Mouse (Mus musculus) lung, adult 2 months (tissue): ENCODE data around the gene Ncan. TPM values are rescaled to one million over a fixed set of nuclear protein-coding genes. Genes with fewer than 3 reads are reported as not detected.

Experiments
- DNase-seq: peaks from one replicate; pipeline ENCODE4 v3.0.0; 2022
- H3K4me1 ChIP-seq: fragments of 200-500 bp; 2 replicates; pipeline ENCODE4 v1.6.1; 2011; ENCODE audit warnings: low read length; ENCODE audit not compliant: control insufficient read depth, insufficient read depth
- H3K4me3 ChIP-seq: fragments of 200-500 bp; replicated peaks from 2 replicates; pipeline ENCODE3; 2011; ENCODE audit warnings: low read depth, mild to moderate bottlenecking, control low read depth, low read length; ENCODE audit errors: extremely low read depth
- CTCF ChIP-seq: fragments of 200-500 bp; IDR thresholded peaks from 2 replicates; pipeline ENCODE4 v1.5.1; 2011; ENCODE audit warnings: mild to moderate bottlenecking, low read length, control low read depth; ENCODE audit not compliant: insufficient read depth
- POLR2A ChIP-seq: fragments of 200-500 bp; IDR thresholded peaks from 2 replicates; pipeline ENCODE4 v1.6.1; 2011; ENCODE audit warnings: low read depth, mild to moderate bottlenecking, control low read depth, low read length, borderline replicate concordance; ENCODE audit errors: extremely low read depth
- WGBS: fragments of 180-500 bp; shearing (Covaris S2); methylation state at CpG from one replicate; pipeline ENCODE4 v1.1.7; 2018; 5-methylcytosine and 5-hydroxymethylcytosine counted together
- polyA plus RNA-seq: library from polyadenylated mRNA; depleted of rRNA; stranded (reverse); fragments of >200 nt; gene quantifications from 2 replicates; pipeline ENCODE4 v1.2.3, GENCODE M21; 2012

The Ncan gene
- polyA plus RNA-seq, 1 experiment: 0.15 TPM

- 4% methylated on average over 56 of the region's 56 CpGs for WGBS
- peaks cover 7% of the 10 kb centered on the region; the same call in 1 of the 2 replicates for H3K4me1 ChIP-seq
- H3K4me3 ChIP-seq: no peak overlapping the region
- TF ChIP-seq CTCF (peak; percentile 51), POLR2A (no peak)
- no peak for DNase-seq
Observed at GRCm38 (mm10) chr8:70087836-70088650, 32.6 kb downstream of the Ncan start.

GRCm38 (mm10) chr8:70087237-70087636, 33.4 kb downstream of the Ncan start:
- Histone ChIP-seq H3K4me1 (peaks cover 7% of the 10 kb centered on the region; the same call in 1 of the 2 replicates), H3K4me3 (no peak overlapping the region)
- TF ChIP-seq CTCF (no peak), POLR2A (no peak)
- 6% methylated on average over 7 of the region's 7 CpGs for WGBS
- DNase-seq: no peak

GRCm38 (mm10) chr8:70086151-70086550, 34.5 kb downstream of the Ncan start:
- TF ChIP-seq POLR2A: no peak
- TF ChIP-seq CTCF: no peak
- no peak overlapping the region for H3K4me3 ChIP-seq
- H3K4me1 ChIP-seq: peaks cover 7% of the 10 kb centered on the region; the same call in 1 of the 2 replicates
- DNase-seq: no peak
- WGBS: 26% methylated on average over 1 of the region's 1 CpGs

- no peak for DNase-seq
- H3K4me3 ChIP-seq: no peak overlapping the region
- H3K4me1 ChIP-seq: peaks cover 7% of the 10 kb centered on the region; the same call in 1 of the 2 replicates
- 3% methylated on average over 71 of the region's 71 CpGs for WGBS
- TF ChIP-seq POLR2A (no peak), CTCF (no peak)
Observed at GRCm38 (mm10) chr8:70084191-70085065, 36.2 kb downstream of the Ncan start.

GRCm38 (mm10) chr8:70083285-70083684, 37.4 kb downstream of the Ncan start, which contains the start of gene Hapln4:
Hapln4 (plus strand) TSS chr8:70083457.
- H3K4me3 ChIP-seq: no peak within 1 kb of the TSS
- no peak for TF ChIP-seq CTCF
- no peak for TF ChIP-seq POLR2A

GRCm38 (mm10) chr8:70081976-70082375, 38.7 kb downstream of the Ncan start:
- WGBS: 85% methylated on average over 2 of the region's 2 CpGs
- Histone ChIP-seq H3K4me3 (no peak overlapping the region), H3K4me1 (peaks cover 7% of the 10 kb centered on the region; the same call in 1 of the 2 replicates)
- DNase-seq: no peak
- TF ChIP-seq POLR2A: no peak
- TF ChIP-seq CTCF: no peak

More at GRCm38 (mm10) chr8:70083285-70083684, 37.4 kb downstream of the Ncan start, which contains the start of gene Hapln4:
- DNase-seq: no peak
- H3K4me1 ChIP-seq: peaks cover 7% of the 10 kb centered on the region; the same call in 1 of the 2 replicates
- WGBS: 1% methylated on average over 26 of the region's 26 CpGs

GRCm38 (mm10) chr8:70073682-70074081, 47.0 kb downstream of the Ncan start:
- DNase-seq: no peak
- WGBS: 57% methylated on average over 1 of the region's 1 CpGs
- Histone ChIP-seq H3K4me1 (peaks cover 7% of the 10 kb centered on the region; the same call in 1 of the 2 replicates), H3K4me3 (no peak overlapping the region)
- TF ChIP-seq CTCF (no peak), POLR2A (no peak)

GRCm38 (mm10) chr8:70073120-70073519, 47.6 kb downstream of the Ncan start:
- peak overlapping the region; percentile 40 for H3K4me3 ChIP-seq
- H3K4me1 ChIP-seq: peaks cover 7% of the 10 kb centered on the region; the same call in 1 of the 2 replicates
- no peak for TF ChIP-seq POLR2A
- no peak for TF ChIP-seq CTCF
- WGBS: 59% methylated on average over 8 of the region's 8 CpGs
- DNase-seq: no peak

GRCm38 (mm10) chr8:70072441-70073069, 48.1 kb downstream of the Ncan start, which contains the start of gene Tm6sf2:
Tm6sf2 (plus strand) TSS chr8:70072924.
- WGBS: 7% methylated on average over 25 of the region's 27 CpGs
- Histone ChIP-seq H3K4me3 (peak within 1 kb of the TSS; percentile 40), H3K4me1 (peaks cover 7% of the 10 kb centered on the region; the same call in 1 of the 2 replicates)
- no peak for TF ChIP-seq POLR2A
- TF ChIP-seq CTCF: no peak
- peak; percentile 31 for DNase-seq
